ENCODE assay signal across 8 mouse cellular contexts in the genomic region with DNA sequence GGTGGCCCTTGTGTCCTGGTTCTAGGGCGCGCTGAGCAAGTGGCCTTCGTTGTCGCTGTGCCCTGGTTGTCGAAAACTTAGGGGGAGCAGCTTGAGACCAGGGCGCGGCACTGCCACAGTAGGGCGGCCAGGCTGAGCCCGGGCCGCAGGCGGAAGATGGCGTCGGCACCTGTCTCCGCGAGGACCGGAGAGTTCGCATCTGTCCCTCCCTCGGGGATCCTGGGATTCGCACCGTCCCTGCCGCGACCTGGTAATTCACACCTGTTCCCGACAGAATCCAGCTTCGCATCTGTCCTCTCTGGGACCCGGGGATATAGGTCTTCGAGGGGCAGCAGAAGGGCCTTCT. TPM values are rescaled to one million over a fixed set of nuclear protein-coding genes. Genes with fewer than 3 reads are reported as not detected.
A peak's percentile ranks its signal among the peaks of the same experiment; 100 is the strongest.
DNase-seq lines count a peak whose midpoint lies in the region; ATAC-seq and TF ChIP-seq lines count a peak whose summit lies in the region.

No protein-coding gene starts in this region.

- peak overlapping the region; percentile 43 to 58 for H3K27ac ChIP-seq in heart, embryonic 14.5 days (replicated peaks in 1 of 2; ENCODE audit: control insufficient read depth in 1 of 2, insufficient read depth in 1 of 2, low read depth in 2 of 2, low read length in 2 of 2)
- H3K27ac ChIP-seq in MEL (ENCODE audit: control insufficient read depth, low read depth, low read length) = no peak overlapping the region
- peak overlapping the region; percentile 79 for H3K27ac ChIP-seq in heart, postnatal 0 days (ENCODE audit: low read depth)
- peak overlapping the region; percentile 49 for H3K27ac ChIP-seq in lung, postnatal 0 days (ENCODE audit: low read length)

- peak overlapping the region; percentile 69 to 71 for H3K4me3 ChIP-seq in heart, embryonic 14.5 days (ENCODE audit: control insufficient read depth in 1 of 2, insufficient read depth in 1 of 2, low read depth in 1 of 2, low read length in 2 of 2)
- H3K4me3 ChIP-seq in MEL (ENCODE audit: control insufficient read depth in 1 of 2, insufficient read depth in 1 of 2, low read depth in 2 of 2, low read length in 2 of 2) = peak overlapping the region; percentile 68 to 94
- peak overlapping the region; percentile 67 for H3K4me3 ChIP-seq in heart, postnatal 0 days (ENCODE audit: low read depth, low read length)
- H3K4me3 ChIP-seq in lung, postnatal 0 days (ENCODE audit: low read depth, low read length) = peak overlapping the region; percentile 59

- TF ChIP-seq POLR2A in MEL (IDR thresholded peaks at IDR 0.05; ENCODE audit: control insufficient read depth in 1 of 2, insufficient read depth in 1 of 2, low read depth in 1 of 2, low read length in 2 of 2, poor library complexity in 1 of 2) = no peak

- TF ChIP-seq RAD21 in MEL (IDR thresholded peaks at IDR 0.05; ENCODE audit: low read depth, low read length) = no peak

- no peak for TF ChIP-seq EP300 in MEL (IDR thresholded peaks at IDR 0.05; ENCODE audit: low read depth in 1 of 2, low read length in 2 of 2)
- no peak for TF ChIP-seq EP300 in heart, postnatal 0 days (IDR thresholded peaks at IDR 0.05; ENCODE audit: low read depth)
- TF ChIP-seq EP300 in lung, postnatal 0 days (IDR thresholded peaks at IDR 0.05) = no peak

- H3K9me3 ChIP-seq in heart, embryonic 14.5 days (ENCODE audit: control insufficient read depth, low read length) = no peaks in the 10 kb centered on the region
- H3K9me3 ChIP-seq in MEL (replicated peaks; ENCODE audit: insufficient read depth, low read length) = no peaks in the 10 kb centered on the region
- H3K9me3 ChIP-seq in heart, postnatal 0 days (replicated peaks; ENCODE audit: control insufficient read depth, low read length) = no peaks in the 10 kb centered on the region
- H3K9me3 ChIP-seq in lung, postnatal 0 days (ENCODE audit: low read length) = no peaks in the 10 kb centered on the region

- peaks cover 17% of the 10 kb centered on the region for H3K36me3 ChIP-seq in heart, embryonic 14.5 days (ENCODE audit: control insufficient read depth, insufficient read depth, low read length)
- H3K36me3 ChIP-seq in MEL (ENCODE audit: control insufficient read depth in 1 of 2, insufficient read depth in 2 of 2, low read length in 2 of 2) = no peaks in the 10 kb centered on the region
- 0 out of 2 replicates have a peak, but pooled peaks cover 5% of the 10 kb centered on the region for H3K36me3 ChIP-seq in heart, postnatal 0 days (replicated peaks; ENCODE audit: control insufficient read depth, insufficient read depth, low read length)
- no peaks in the 10 kb centered on the region for H3K36me3 ChIP-seq in lung, postnatal 0 days (ENCODE audit: insufficient read depth, low read length)

- H3K9ac ChIP-seq in heart, embryonic 14.5 days (ENCODE audit: low read length) = peak overlapping the region; percentile 77
- peak overlapping the region; percentile 75 for H3K9ac ChIP-seq in MEL (ENCODE audit: control insufficient read depth, low read depth, low read length, poor library complexity, severe bottlenecking)
- peak overlapping the region; percentile 77 for H3K9ac ChIP-seq in heart, postnatal 0 days (replicated peaks; ENCODE audit: low read depth, low read length)
- peak overlapping the region; percentile 65 for H3K9ac ChIP-seq in lung, postnatal 0 days (replicated peaks; ENCODE audit: low read depth)

- no peak for ATAC-seq in heart, embryonic 14.5 days (ENCODE audit: insufficient number of reproducible peaks, insufficient read depth, low FRiP score, low read depth)
- ATAC-seq in heart, postnatal 0 days (ENCODE audit: insufficient read depth, low read depth) = no peak
- ATAC-seq in lung, postnatal 0 days = no peak
- no peak for ATAC-seq in monocyte, adult 5-6 weeks (replicated peaks; ENCODE audit: insufficient number of reproducible peaks, low FRiP score, low TSS enrichment, poor library complexity, severe bottlenecking)

- TF ChIP-seq CTCF in MEL (IDR thresholded peaks at IDR 0.05 in 2 of 3, conservative IDR thresholded peaks at IDR 0.05 in 1 of 3; ENCODE audit: control insufficient read depth in 1 of 3, insufficient read depth in 1 of 3, low read depth in 2 of 3, low read length in 3 of 3, poor library complexity in 1 of 3, severe bottlenecking in 1 of 3) = no peak
- TF ChIP-seq CTCF in heart, postnatal 0 days (IDR thresholded peaks at IDR 0.05; ENCODE audit: low read depth) = no peak
- no peak for TF ChIP-seq CTCF in lung, postnatal 0 days (IDR thresholded peaks at IDR 0.05)

- intact Hi-C loops in heart, postnatal 10 days (cut with DNase I) = loop anchor here (5.0 kb wide), 1 partner anchor 35 kb away; the partner anchor contains the start of genes Mcat and Tspo

- H3K4me1 ChIP-seq in heart, embryonic 14.5 days (ENCODE audit: control insufficient read depth in 2 of 2, insufficient read depth in 2 of 2, low read length in 2 of 2) = peaks cover 55 to 74% of the 10 kb centered on the region in 2 experiments
- H3K4me1 ChIP-seq in MEL (ENCODE audit: control insufficient read depth in 1 of 2, insufficient read depth in 2 of 2, low read length in 2 of 2) = peaks cover 0 to 4% of the 10 kb centered on the region in 2 experiments; a peak in 1 of 4 replicates
- H3K4me1 ChIP-seq in heart, postnatal 0 days (ENCODE audit: control insufficient read depth, insufficient read depth) = peaks cover 75% of the 10 kb centered on the region
- peaks cover 29% of the 10 kb centered on the region for H3K4me1 ChIP-seq in lung, postnatal 0 days (ENCODE audit: insufficient read depth, low read depth, low read length)

- no peaks in the 10 kb centered on the region for H3K27me3 ChIP-seq in heart, embryonic 14.5 days (ENCODE audit: control insufficient read depth, insufficient read depth, low read length)
- peaks cover 4 to 9% of the 10 kb centered on the region in 2 experiments; a peak in 3 of 4 replicates for H3K27me3 ChIP-seq in MEL (ENCODE audit: control insufficient read depth in 1 of 2, insufficient read depth in 2 of 2, low read length in 2 of 2)
- H3K27me3 ChIP-seq in heart, postnatal 0 days (ENCODE audit: control insufficient read depth, insufficient read depth, low read length) = no peaks in the 10 kb centered on the region
- 0 out of 2 replicates have a peak, but pooled peaks cover 4% of the 10 kb centered on the region for H3K27me3 ChIP-seq in lung, postnatal 0 days (replicated peaks; ENCODE audit: insufficient read depth, low read length)

- H3K4me2 ChIP-seq in heart, embryonic 14.5 days (ENCODE audit: low read length) = peak overlapping the region; percentile 71
- H3K4me2 ChIP-seq in heart, postnatal 0 days (ENCODE audit: low read depth, low read length) = peak overlapping the region; percentile 93
- H3K4me2 ChIP-seq in lung, postnatal 0 days (replicated peaks; ENCODE audit: low read depth, low read length) = peak overlapping the region; percentile 82

- 1% methylated on average over 26 of the region's 26 CpGs for WGBS in heart, embryonic 14.5 days
- 2% methylated on average over 26 of the region's 26 CpGs for WGBS in heart, postnatal 0 days
- WGBS in lung, postnatal 0 days = 1% methylated on average over 26 of the region's 26 CpGs

- H3K79me2 ChIP-seq in MEL (ENCODE audit: control insufficient read depth, insufficient read depth, low read length, poor library complexity) = peaks cover 1% of the 10 kb centered on the region; the same call in 1 of the 2 replicates

- no peak for DNase-seq in heart, postnatal 10 days
- DNase-seq in MEL (ENCODE audit: low read depth, low spot score) = no peak
- no peak for DNase-seq in heart, postnatal 0 days (ENCODE audit: low spot score)
- no peak for DNase-seq in lung, postnatal 0 days (ENCODE audit: low spot score)
- DNase-seq in ovary, postnatal 14 days (ENCODE audit: low spot score) = no peak
- no peak for DNase-seq in spleen, adult 12 weeks (ENCODE audit: low spot score)

RNA-seq across cellular contexts. Expression of gene Bik, which starts 0.4 kb away (rescaled TPM):
- polyA plus RNA-seq in heart, embryonic 14.5 days (2014; fragmentation: Nextera tagmentation; extraction: Ambion mirVana) = 34.9 and 37.2 TPM in 2 replicates
- total RNA-seq in heart, postnatal 10 days (2021) = 10 to 100 TPM; 19.4 to 19.7 TPM
- total RNA-seq in MEL (2012; rRNA removed) = 5.1 and 7.6 TPM in 2 replicates
- 10 to 100 TPM in 1 of 2 experiments, not detected in 1; 10.2 TPM for polyA plus RNA-seq in MEL (2012; ENCODE audit: insufficient read depth in 1 of 2, insufficient read length in 2 of 2, low read depth in 1 of 2, low replicate concordance in 2 of 2, missing spikeins in 1 of 2)
- 25.8 and 49.6 TPM in 2 replicates for total RNA-seq in heart, postnatal 0 days (2014; rRNA removed; ENCODE audit: low replicate concordance)
- 33.8 and 37.7 TPM in 2 replicates for polyA plus RNA-seq in heart, postnatal 0 days (2015; fragmentation: Nextera tagmentation; extraction: Ambion mirVana)
- 33.8 and 34.6 TPM in 2 replicates for polyA plus RNA-seq in lung, postnatal 0 days (2015; fragmentation: Nextera tagmentation; extraction: Ambion mirVana)
- not detected in 3 replicates for total RNA-seq in monocyte, adult 5-6 weeks (2017)

RNA-seq across cellular contexts. Expression of gene Ttll1, which starts 16.4 kb away (rescaled TPM):
- polyA plus RNA-seq in heart, embryonic 14.5 days (2014; fragmentation: Nextera tagmentation; extraction: Ambion mirVana) = 17.6 and 17.8 TPM in 2 replicates
- total RNA-seq in heart, postnatal 10 days (2021) = 10 to 100 TPM; 36.9 to 37.0 TPM
- total RNA-seq in MEL (2012; rRNA removed) = 3.4 and 4.4 TPM in 2 replicates
- 10 to 100 TPM in 1 of 2 experiments, not detected in 1; 14.1 TPM for polyA plus RNA-seq in MEL (2012; ENCODE audit: insufficient read depth in 1 of 2, insufficient read length in 2 of 2, low read depth in 1 of 2, low replicate concordance in 2 of 2, missing spikeins in 1 of 2)
- 5.8 and 10.7 TPM in 2 replicates for total RNA-seq in heart, postnatal 0 days (2014; rRNA removed; ENCODE audit: low replicate concordance)
- 23.2 and 25.7 TPM in 2 replicates for polyA plus RNA-seq in heart, postnatal 0 days (2015; fragmentation: Nextera tagmentation; extraction: Ambion mirVana)
- polyA plus RNA-seq in lung, postnatal 0 days (2015; fragmentation: Nextera tagmentation; extraction: Ambion mirVana) = 13.8 and 13.9 TPM in 2 replicates
- total RNA-seq in monocyte, adult 5-6 weeks (2017) = 5.0 to 6.9 TPM (median 5.2 TPM) in 3 replicates

RNA-seq across cellular contexts. Expression of gene Tspo, which starts 36.3 kb away (rescaled TPM):
- polyA plus RNA-seq in heart, embryonic 14.5 days (2014; fragmentation: Nextera tagmentation; extraction: Ambion mirVana) = 191 TPM in 2 replicates
- total RNA-seq in heart, postnatal 10 days (2021) = 10 to 100 TPM; 81.5 to 89.5 TPM
- 61.3 and 80.0 TPM in 2 replicates for total RNA-seq in MEL (2012; rRNA removed)
- 10 to 100 TPM in 1 of 2 experiments, not detected in 1; 66.5 TPM for polyA plus RNA-seq in MEL (2012; ENCODE audit: insufficient read depth in 1 of 2, insufficient read length in 2 of 2, low read depth in 1 of 2, low replicate concordance in 2 of 2, missing spikeins in 1 of 2)
- 264 and 335 TPM in 2 replicates for total RNA-seq in heart, postnatal 0 days (2014; rRNA removed; ENCODE audit: low replicate concordance)
- 205 and 210 TPM in 2 replicates for polyA plus RNA-seq in heart, postnatal 0 days (2015; fragmentation: Nextera tagmentation; extraction: Ambion mirVana)
- polyA plus RNA-seq in lung, postnatal 0 days (2015; fragmentation: Nextera tagmentation; extraction: Ambion mirVana) = 343 and 439 TPM in 2 replicates
- total RNA-seq in monocyte, adult 5-6 weeks (2017) = 34.9 to 79.7 TPM (median 46.3 TPM) in 3 replicates

RNA-seq across cellular contexts. Expression of gene Mcat, which starts 36.5 kb away (rescaled TPM):
- polyA plus RNA-seq in heart, embryonic 14.5 days (2014; fragmentation: Nextera tagmentation; extraction: Ambion mirVana) = 33.0 and 33.4 TPM in 2 replicates
- 10 to 100 TPM; 31.9 to 34.1 TPM for total RNA-seq in heart, postnatal 10 days (2021)
- total RNA-seq in MEL (2012; rRNA removed) = 32.6 and 35.9 TPM in 2 replicates
- 10 to 100 TPM in 1 of 2 experiments, not detected in 1; 28.8 TPM for polyA plus RNA-seq in MEL (2012; ENCODE audit: insufficient read depth in 1 of 2, insufficient read length in 2 of 2, low read depth in 1 of 2, low replicate concordance in 2 of 2, missing spikeins in 1 of 2)
- total RNA-seq in heart, postnatal 0 days (2014; rRNA removed; ENCODE audit: low replicate concordance) = 66.6 and 87.2 TPM in 2 replicates
- 33.5 and 36.9 TPM in 2 replicates for polyA plus RNA-seq in heart, postnatal 0 days (2015; fragmentation: Nextera tagmentation; extraction: Ambion mirVana)
- polyA plus RNA-seq in lung, postnatal 0 days (2015; fragmentation: Nextera tagmentation; extraction: Ambion mirVana) = 22.8 and 24.7 TPM in 2 replicates
- total RNA-seq in monocyte, adult 5-6 weeks (2017) = 1.1 to 13.5 TPM (median 4.1 TPM) in 3 replicates
